Comparison of ENCODE assay signal across 8 mouse cellular contexts in genomic region chr11:101732518-101733440, GRCm38 (mm10). TPM values are rescaled to one million over a fixed set of nuclear protein-coding genes. Genes with fewer than 3 reads are reported as not detected.
DNase-seq lines count a peak whose midpoint lies in the region; ATAC-seq and TF ChIP-seq lines count a peak whose summit lies in the region.

TSS of gene Dhx8 (plus strand) at chr11:101732919.

- TF ChIP-seq CTCF in heart, adult 2 months (IDR thresholded peaks at IDR 0.05) = peak; percentile 98

- TF ChIP-seq EP300 in heart, adult 2 months (IDR thresholded peaks at IDR 0.05; ENCODE audit: insufficient read depth, low read depth, low read length) = peak; percentile 96

- H3K4me1 ChIP-seq in embryonic facial prominence, embryonic 14.5 days (ENCODE audit: control insufficient read depth, insufficient read depth, low read length) = peaks cover 3% of the 10 kb centered on the region
- peaks cover 2% of the 10 kb centered on the region; the same call in 1 of the 2 replicates for H3K4me1 ChIP-seq in heart, adult 2 months (ENCODE audit: control insufficient read depth, insufficient read depth, low read length)
- H3K4me1 ChIP-seq in limb, embryonic 13.5 days = peaks cover 12% of the 10 kb centered on the region
- H3K4me1 ChIP-seq in midbrain, embryonic 16.5 days (ENCODE audit: control insufficient read depth, insufficient read depth, low read length) = peaks cover 10% of the 10 kb centered on the region

- peak; percentile 67 for TF ChIP-seq POLR2A in heart, adult 2 months (IDR thresholded peaks at IDR 0.05; ENCODE audit: insufficient read depth, low read depth, low read length)

- peaks cover 28% of the 10 kb centered on the region for H3K36me3 ChIP-seq in embryonic facial prominence, embryonic 14.5 days (ENCODE audit: control insufficient read depth, insufficient read depth, low read length)
- no peaks in the 10 kb centered on the region; the same call in none of the 2 replicates for H3K36me3 ChIP-seq in heart, adult 2 months (ENCODE audit: control insufficient read depth, insufficient read depth, low read length)
- H3K36me3 ChIP-seq in limb, embryonic 13.5 days = peaks cover 33% of the 10 kb centered on the region
- peaks cover 18% of the 10 kb centered on the region for H3K36me3 ChIP-seq in midbrain, embryonic 16.5 days (ENCODE audit: control insufficient read depth, insufficient read depth, low read length)

- H3K27me3 ChIP-seq in embryonic facial prominence, embryonic 14.5 days (replicated peaks; ENCODE audit: control insufficient read depth, insufficient read depth, low read length) = no peaks in the 10 kb centered on the region
- H3K27me3 ChIP-seq in heart, adult 2 months (ENCODE audit: control insufficient read depth, insufficient read depth, low read length) = no peaks in the 10 kb centered on the region
- H3K27me3 ChIP-seq in limb, embryonic 13.5 days = no peaks in the 10 kb centered on the region
- H3K27me3 ChIP-seq in midbrain, embryonic 16.5 days (ENCODE audit: control insufficient read depth, insufficient read depth, low read depth, low read length) = no peaks in the 10 kb centered on the region

- H3K9me3 ChIP-seq in embryonic facial prominence, embryonic 14.5 days (ENCODE audit: control insufficient read depth, low read length) = no peaks in the 10 kb centered on the region
- no peaks in the 10 kb centered on the region for H3K9me3 ChIP-seq in limb, embryonic 13.5 days
- no peaks in the 10 kb centered on the region for H3K9me3 ChIP-seq in midbrain, embryonic 16.5 days (replicated peaks; ENCODE audit: control insufficient read depth, low read length, poor library complexity, severe bottlenecking)

- DNase-seq in 3T3-L1 (ENCODE audit: low read depth, low spot score) = peak; percentile 99
- DNase-seq in adrenal gland, postnatal 4 days (ENCODE audit: low spot score in 2 of 2) = peak; percentile 90 to 98
- peak; percentile 99 for DNase-seq in embryonic facial prominence, embryonic 14.5 days (ENCODE audit: low spot score)
- peak; percentile 98 for DNase-seq in heart, adult 2 months
- DNase-seq in kidney, adult 8-10 months = peak; percentile 98 to 99
- DNase-seq in spleen, postnatal 10 days (ENCODE audit: low spot score in 2 of 2) = peak; percentile 97 to 98

- peak within 1 kb of the TSS; percentile 84 for H3K9ac ChIP-seq in embryonic facial prominence, embryonic 14.5 days (ENCODE audit: low read depth, low read length)
- H3K9ac ChIP-seq in heart, adult 2 months (ENCODE audit: low read depth, low read length) = peak within 1 kb of the TSS; percentile 67
- H3K9ac ChIP-seq in limb, embryonic 13.5 days = peak within 1 kb of the TSS; percentile 83
- peak within 1 kb of the TSS; percentile 81 for H3K9ac ChIP-seq in midbrain, embryonic 16.5 days (ENCODE audit: low read depth, low read length)

- H3K4me3 ChIP-seq in embryonic facial prominence, embryonic 14.5 days (ENCODE audit: low read depth, low read length) = peak within 1 kb of the TSS; percentile 76
- H3K4me3 ChIP-seq in heart, adult 2 months = peak within 1 kb of the TSS; percentile 82
- peak within 1 kb of the TSS; percentile 69 for H3K4me3 ChIP-seq in limb, embryonic 13.5 days
- peak within 1 kb of the TSS; percentile 80 for H3K4me3 ChIP-seq in midbrain, embryonic 16.5 days (ENCODE audit: low read depth, low read length)

- peak within 1 kb of the TSS; percentile 91 for H3K4me2 ChIP-seq in embryonic facial prominence, embryonic 14.5 days (ENCODE audit: low read depth, low read length)
- peak within 1 kb of the TSS; percentile 88 for H3K4me2 ChIP-seq in limb, embryonic 13.5 days (replicated peaks)
- peak within 1 kb of the TSS; percentile 92 for H3K4me2 ChIP-seq in midbrain, embryonic 16.5 days (ENCODE audit: low read length)

- intact Hi-C loops in heart, adult 2 months (cut with DNase I) = loop anchor here (1.0 kb wide), 1 partner anchor 73 kb away; no protein-coding TSS in a partner anchor

- no peak within 1 kb of the TSS; the same call in 1 of the 2 replicates for H3K27ac ChIP-seq in embryonic facial prominence, embryonic 14.5 days (replicated peaks; ENCODE audit: low read depth, low read length)
- peak within 1 kb of the TSS; percentile 79 for H3K27ac ChIP-seq in heart, adult 2 months
- H3K27ac ChIP-seq in limb, embryonic 13.5 days = no peak within 1 kb of the TSS
- H3K27ac ChIP-seq in midbrain, embryonic 16.5 days (ENCODE audit: low read length) = peak within 1 kb of the TSS; percentile 76; the same call in 1 of the 2 replicates

- under 1% methylated on average over 49 of the region's 51 CpGs for WGBS in embryonic facial prominence, embryonic 14.5 days
- WGBS in heart, adult 2 months = under 1% methylated on average over 51 of the region's 51 CpGs
- WGBS in limb, embryonic 13.5 days = under 1% methylated on average over 51 of the region's 51 CpGs
- WGBS in midbrain, embryonic 16.5 days = under 1% methylated on average over 51 of the region's 51 CpGs

- H3K79me2 ChIP-seq in heart, adult 2 months (replicated peaks; ENCODE audit: control insufficient read depth, insufficient read depth, low read length) = no peaks in the 10 kb centered on the region

- ATAC-seq in embryonic facial prominence, embryonic 14.5 days (ENCODE audit: low read depth) = peak; percentile 98
- ATAC-seq in limb, embryonic 13.5 days (ENCODE audit: low FRiP score, low read depth) = peak; percentile 99
- peak; percentile 99 for ATAC-seq in midbrain, embryonic 16.5 days

RNA-seq across cellular contexts. Expression of gene Dhx8, which starts in this region (rescaled TPM):
- 10 to 100 TPM; 29.1 to 32.7 TPM for total RNA-seq in adrenal gland, postnatal 4 days (2021)
- 28.1 and 31.5 TPM in 2 replicates for polyA plus RNA-seq in embryonic facial prominence, embryonic 14.5 days (2014; fragmentation: Nextera tagmentation; extraction: Ambion mirVana)
- 10 to 100 TPM; 16.0 to 17.1 TPM for total RNA-seq in heart, adult 2 months (2021)
- 7.2 and 10.7 TPM in 2 replicates for polyA plus RNA-seq in heart, adult 2 months (2012; rRNA removed)
- polyA plus RNA-seq in limb, embryonic 13.5 days (2015; fragmentation: Nextera tagmentation; extraction: Ambion mirVana) = 47.4 and 47.9 TPM in 2 replicates
- polyA plus RNA-seq in midbrain, embryonic 16.5 days (2015; fragmentation: Nextera tagmentation; extraction: Ambion mirVana) = 32.0 and 34.3 TPM in 2 replicates

Comparison
In these comparisons a context has a peak if more than half of its experiments do, and no peak if none do; other contexts are left out.
1. H3K27ac ChIP-seq: peak in heart, adult 2 months (single experiment) and midbrain, embryonic 16.5 days (single experiment); none in embryonic facial prominence, embryonic 14.5 days (single experiment) and limb, embryonic 13.5 days (single experiment).
2. Peak in every context shown above with its lines, with median percentiles within 50 percentile points of each other: DNase-seq, ATAC-seq, H3K4me2 ChIP-seq, H3K4me3 ChIP-seq and H3K9ac ChIP-seq.